Mouse (Mus musculus): ENCODE results near the gene Syndig1l. TPM values are rescaled to one million over a fixed set of nuclear protein-coding genes. Genes with fewer than 3 reads are reported as not detected.

Gene Syndig1l
- polyA plus RNA-seq, 1 experiment = 0.48 TPM

- TF ChIP-seq CTCF (IDR thresholded peaks at IDR 0.05; ENCODE audit: extremely low read depth, insufficient read depth, insufficient read length, insufficient replicate concordance) = no peak
- no peak for TF ChIP-seq POLR2A (IDR thresholded peaks at IDR 0.05; ENCODE audit: low read depth, low read length)
- Histone ChIP-seq H3K27ac (ENCODE audit: insufficient read depth, low read length) (no peak overlapping the region), H3K36me3 (ENCODE audit: control insufficient read depth, insufficient read depth, low read length) (no peaks in the 10 kb centered on the region), H3K27me3 (ENCODE audit: control insufficient read depth, insufficient read depth, low read length) (no peaks in the 10 kb centered on the region), H3K4me3 (ENCODE audit: extremely low read depth, insufficient read depth, insufficient read length) (no peak overlapping the region), H3K4me1 (ENCODE audit: control insufficient read depth, insufficient read depth, insufficient read length) (peaks cover 12% of the 10 kb centered on the region; the same call in 1 of the 2 replicates)
- 51% methylated on average over 3 of the region's 3 CpGs for WGBS
- no peak for DNase-seq (ENCODE audit: low read depth in 1 of 2, low spot score in 2 of 2)
Measured at GRCm38 (mm10) chr12:84676011-84676410, 22.6 kb downstream of the Syndig1l start.

- TF ChIP-seq POLR2A (IDR thresholded peaks at IDR 0.05; ENCODE audit: low read depth, low read length) = no peak
- no peak for TF ChIP-seq CTCF (IDR thresholded peaks at IDR 0.05; ENCODE audit: extremely low read depth, insufficient read depth, insufficient read length, insufficient replicate concordance)
- Histone ChIP-seq H3K4me1 (ENCODE audit: control insufficient read depth, insufficient read depth, insufficient read length) (peaks cover 12% of the 10 kb centered on the region; the same call in 1 of the 2 replicates), H3K27me3 (ENCODE audit: control insufficient read depth, insufficient read depth, low read length) (no peaks in the 10 kb centered on the region), H3K36me3 (ENCODE audit: control insufficient read depth, insufficient read depth, low read length) (no peaks in the 10 kb centered on the region), H3K27ac (ENCODE audit: insufficient read depth, low read length) (peak overlapping the region; percentile 64), H3K4me3 (ENCODE audit: extremely low read depth, insufficient read depth, insufficient read length) (peak overlapping the region; percentile 40)
- DNase-seq (ENCODE audit: low read depth in 1 of 2, low spot score in 2 of 2) = peak in 1 of 2 experiments; percentile 16
- 18% methylated on average over 14 of the region's 14 CpGs for WGBS
Measured at GRCm38 (mm10) chr12:84674666-84675526, 23.7 kb downstream of the Syndig1l start.

- H3K36me3 ChIP-seq (ENCODE audit: control insufficient read depth, insufficient read depth, low read length) = no peaks in the 10 kb centered on the region
- WGBS = 70% methylated on average over 10 of the region's 10 CpGs
- H3K27me3 ChIP-seq (ENCODE audit: control insufficient read depth, insufficient read depth, low read length) = no peaks in the 10 kb centered on the region
- no peak overlapping the region for H3K27ac ChIP-seq (ENCODE audit: insufficient read depth, low read length)
- peaks cover 12% of the 10 kb centered on the region; the same call in 1 of the 2 replicates for H3K4me1 ChIP-seq (ENCODE audit: control insufficient read depth, insufficient read depth, insufficient read length)
- H3K4me3 ChIP-seq (ENCODE audit: extremely low read depth, insufficient read depth, insufficient read length) = no peak overlapping the region
- no peak for TF ChIP-seq CTCF (IDR thresholded peaks at IDR 0.05; ENCODE audit: extremely low read depth, insufficient read depth, insufficient read length, insufficient replicate concordance)
- no peak for TF ChIP-seq POLR2A (IDR thresholded peaks at IDR 0.05; ENCODE audit: low read depth, low read length)
- DNase-seq (ENCODE audit: low read depth in 1 of 2, low spot score in 2 of 2) = no peak
Measured at GRCm38 (mm10) chr12:84671646-84672045, 27.0 kb downstream of the Syndig1l start.

GRCm38 (mm10) chr12:84670555-84670954, 28.1 kb downstream of the Syndig1l start:
- H3K27ac ChIP-seq (ENCODE audit: insufficient read depth, low read length) = no peak overlapping the region
- no peak overlapping the region for H3K4me3 ChIP-seq (ENCODE audit: extremely low read depth, insufficient read depth, insufficient read length)
- no peaks in the 10 kb centered on the region for H3K27me3 ChIP-seq (ENCODE audit: control insufficient read depth, insufficient read depth, low read length)
- DNase-seq (ENCODE audit: low read depth in 1 of 2, low spot score in 2 of 2) = no peak
- 90% methylated on average over 3 of the region's 3 CpGs for WGBS
- no peak for TF ChIP-seq CTCF (IDR thresholded peaks at IDR 0.05; ENCODE audit: extremely low read depth, insufficient read depth, insufficient read length, insufficient replicate concordance)
- no peak for TF ChIP-seq POLR2A (IDR thresholded peaks at IDR 0.05; ENCODE audit: low read depth, low read length)
- no peaks in the 10 kb centered on the region for H3K36me3 ChIP-seq (ENCODE audit: control insufficient read depth, insufficient read depth, low read length)
- H3K4me1 ChIP-seq (ENCODE audit: control insufficient read depth, insufficient read depth, insufficient read length) = peaks cover 7% of the 10 kb centered on the region; the same call in 1 of the 2 replicates

GRCm38 (mm10) chr12:84653912-84654311, 44.7 kb downstream of the Syndig1l start:
- H3K4me1 ChIP-seq (ENCODE audit: control insufficient read depth, insufficient read depth, insufficient read length) = no peaks in the 10 kb centered on the region
- no peaks in the 10 kb centered on the region for H3K36me3 ChIP-seq (ENCODE audit: control insufficient read depth, insufficient read depth, low read length)
- 19% methylated on average over 3 of the region's 3 CpGs for WGBS
- peak in 1 of 2 experiments; percentile 46 for DNase-seq (ENCODE audit: low read depth in 1 of 2, low spot score in 2 of 2)
- H3K27ac ChIP-seq (ENCODE audit: insufficient read depth, low read length) = no peak overlapping the region
- H3K4me3 ChIP-seq (ENCODE audit: extremely low read depth, insufficient read depth, insufficient read length) = no peak overlapping the region
- H3K27me3 ChIP-seq (ENCODE audit: control insufficient read depth, insufficient read depth, low read length) = no peaks in the 10 kb centered on the region
- TF ChIP-seq POLR2A (IDR thresholded peaks at IDR 0.05; ENCODE audit: low read depth, low read length) (no peak), CTCF (IDR thresholded peaks at IDR 0.05; ENCODE audit: extremely low read depth, insufficient read depth, insufficient read length, insufficient replicate concordance) (peak; percentile 85; the same call in 1 of the 2 replicates)

GRCm38 (mm10) chr12:84650234-84650633, 48.4 kb downstream of the Syndig1l start:
- Histone ChIP-seq H3K27ac (ENCODE audit: insufficient read depth, low read length) (no peak overlapping the region), H3K36me3 (ENCODE audit: control insufficient read depth, insufficient read depth, low read length) (no peaks in the 10 kb centered on the region), H3K27me3 (ENCODE audit: control insufficient read depth, insufficient read depth, low read length) (no peaks in the 10 kb centered on the region), H3K4me1 (ENCODE audit: control insufficient read depth, insufficient read depth, insufficient read length) (no peaks in the 10 kb centered on the region), H3K4me3 (ENCODE audit: extremely low read depth, insufficient read depth, insufficient read length) (no peak overlapping the region)
- TF ChIP-seq CTCF (IDR thresholded peaks at IDR 0.05; ENCODE audit: extremely low read depth, insufficient read depth, insufficient read length, insufficient replicate concordance) (no peak), POLR2A (IDR thresholded peaks at IDR 0.05; ENCODE audit: low read depth, low read length) (no peak)
- 84% methylated on average over 13 of the region's 13 CpGs for WGBS
- no peak for DNase-seq (ENCODE audit: low read depth in 1 of 2, low spot score in 2 of 2)

- no peak for DNase-seq (ENCODE audit: low read depth in 1 of 2, low spot score in 2 of 2)
- no peak for TF ChIP-seq CTCF (IDR thresholded peaks at IDR 0.05; ENCODE audit: extremely low read depth, insufficient read depth, insufficient read length, insufficient replicate concordance)
- no peak for TF ChIP-seq POLR2A (IDR thresholded peaks at IDR 0.05; ENCODE audit: low read depth, low read length)
- Histone ChIP-seq H3K36me3 (ENCODE audit: control insufficient read depth, insufficient read depth, low read length) (no peaks in the 10 kb centered on the region), H3K27me3 (ENCODE audit: control insufficient read depth, insufficient read depth, low read length) (peaks cover 12% of the 10 kb centered on the region), H3K27ac (ENCODE audit: insufficient read depth, low read length) (no peak within 1 kb of the TSS), H3K4me3 (ENCODE audit: extremely low read depth, insufficient read depth, insufficient read length) (no peak within 1 kb of the TSS), H3K4me1 (ENCODE audit: control insufficient read depth, insufficient read depth, insufficient read length) (no peaks in the 10 kb centered on the region)
- 13% methylated on average over 9 of the region's 9 CpGs for WGBS
Measured at GRCm38 (mm10) chr12:84640654-84641053, 58.0 kb downstream of the Syndig1l start, which contains the start of gene Vrtn. Gene Vrtn, plus strand, starts transcription at chr12:84641019.

Data from spleen, adult 2 months (tissue).